Mouse (Mus musculus) neural tube, embryonic 13.5 days (tissue): ENCODE measurements at regions not wholly inside any gene's neighbourhood (a gene's known extent, or its start where the extent isn't known, plus 50 kb on each side); places are given as distances from the start of the nearest gene placed in this dataset.

Experiments used
- ATAC-seq: fragments of 200-750 bp; cut with Nextera tagmentation; 2 replicates; pipeline ENCODE4 v1.8.0; 2017; ENCODE audit warnings: low read depth, mild to moderate bottlenecking, moderate TSS enrichment, moderate library complexity
- H3K27ac ChIP-seq: fragments of 300-500 bp; sonication (generic); replicated peaks from 2 replicates; pipeline ENCODE4 v1.5.1; 2015; ENCODE audit warnings: moderate library complexity, mild to moderate bottlenecking, inconsistent platforms
- H3K27me3 ChIP-seq: fragments of 300-500 bp; sonication (generic); 2 replicates; pipeline ENCODE4 v1.6.1; 2015; ENCODE audit warnings: mild to moderate bottlenecking, inconsistent platforms
- H3K36me3 ChIP-seq: fragments of 300-500 bp; sonication (generic); 2 replicates; pipeline ENCODE4 v1.6.1; 2015; ENCODE audit warnings: mild to moderate bottlenecking, inconsistent platforms
- H3K4me1 ChIP-seq: fragments of 300-500 bp; sonication (generic); replicated peaks from 2 replicates; pipeline ENCODE4 v1.6.1; 2015; ENCODE audit warnings: inconsistent platforms
- H3K4me2 ChIP-seq: fragments of 300-500 bp; sonication (generic); 2 replicates; pipeline ENCODE4 v1.6.1; 2015; ENCODE audit warnings: inconsistent platforms, mild to moderate bottlenecking, moderate library complexity
- H3K4me3 ChIP-seq: fragments of 300-500 bp; sonication (generic); 2 replicates; pipeline ENCODE4 v1.5.1; 2015; ENCODE audit warnings: mild to moderate bottlenecking, inconsistent platforms
- H3K9ac ChIP-seq: fragments of 300-500 bp; sonication (generic); 2 replicates; pipeline ENCODE4 v1.6.1; 2015; ENCODE audit warnings: moderate library complexity, mild to moderate bottlenecking, inconsistent platforms
- H3K9me3 ChIP-seq: fragments of 300-500 bp; sonication (generic); 2 replicates; pipeline ENCODE4 v1.6.1; 2016; ENCODE audit warnings: inconsistent platforms
- WGBS: fragments of 180-500 bp; shearing (Covaris S2); methylation state at CpG from one replicate; pipeline ENCODE4 v1.1.7; 2015; 5-methylcytosine and 5-hydroxymethylcytosine counted together

- H3K4me1 ChIP-seq = 0 out of 2 replicates have a peak, but pooled peaks cover 3% of the 10 kb centered on the region
- WGBS = 51% methylated on average over 4 of the region's 4 CpGs
- no peak overlapping the region for H3K9ac ChIP-seq
- ATAC-seq = no peak
- peaks cover 10% of the 10 kb centered on the region; the same call in 1 of the 2 replicates for H3K27me3 ChIP-seq
- no peak overlapping the region for H3K4me3 ChIP-seq
- H3K36me3 ChIP-seq = no peaks in the 10 kb centered on the region
- H3K4me2 ChIP-seq = no peak overlapping the region
- H3K27ac ChIP-seq = no peak overlapping the region
- H3K9me3 ChIP-seq = no peaks in the 10 kb centered on the region
Measured at GRCm38 (mm10) chr8:89609074-89609473, 565.1 kb upstream of the Sall1 start.

- no peak overlapping the region for H3K4me3 ChIP-seq
- no peak overlapping the region for H3K27ac ChIP-seq
- 0 out of 2 replicates have a peak, but pooled peaks cover 3% of the 10 kb centered on the region for H3K4me1 ChIP-seq
- peaks cover 7% of the 10 kb centered on the region; the same call in 1 of the 2 replicates for H3K27me3 ChIP-seq
- H3K36me3 ChIP-seq = no peaks in the 10 kb centered on the region
- 90% methylated on average over 4 of the region's 4 CpGs for WGBS
- H3K9ac ChIP-seq = no peak overlapping the region
- H3K9me3 ChIP-seq = no peaks in the 10 kb centered on the region
- no peak for ATAC-seq
- H3K4me2 ChIP-seq = no peak overlapping the region
Measured at GRCm38 (mm10) chr8:89605905-89606468, 562.0 kb upstream of the Sall1 start.

DNA sequence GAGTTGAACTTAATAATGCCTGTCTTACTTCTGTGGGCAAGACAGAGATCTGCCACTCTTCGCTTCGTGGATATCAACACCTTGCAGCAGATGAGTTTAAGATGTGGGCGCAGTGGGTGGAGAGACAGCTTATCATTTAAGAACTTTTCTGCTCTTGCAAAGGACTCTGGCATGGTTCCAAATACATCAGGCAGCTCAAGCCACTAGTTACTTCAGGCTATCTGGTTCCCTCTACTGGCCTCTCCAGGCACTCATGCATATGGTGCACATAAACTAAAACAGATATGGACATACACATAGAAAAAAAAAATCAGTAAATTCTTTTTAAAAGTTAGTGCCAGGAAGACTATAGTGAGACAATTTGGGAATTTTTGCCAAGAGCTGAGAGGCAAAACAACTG, 560.5 kb upstream of the Sall1 start:
- no peak overlapping the region for H3K4me3 ChIP-seq
- H3K36me3 ChIP-seq = no peaks in the 10 kb centered on the region
- WGBS = 94% methylated on average over 3 of the region's 3 CpGs
- H3K4me2 ChIP-seq = no peak overlapping the region
- H3K27ac ChIP-seq = no peak overlapping the region
- H3K9ac ChIP-seq = no peak overlapping the region
- H3K27me3 ChIP-seq = 0 out of 2 replicates have a peak, but pooled peaks cover 5% of the 10 kb centered on the region
- ATAC-seq = no peak
- H3K9me3 ChIP-seq = no peaks in the 10 kb centered on the region
- H3K4me1 ChIP-seq = 0 out of 2 replicates have a peak, but pooled peaks cover 3% of the 10 kb centered on the region

DNA sequence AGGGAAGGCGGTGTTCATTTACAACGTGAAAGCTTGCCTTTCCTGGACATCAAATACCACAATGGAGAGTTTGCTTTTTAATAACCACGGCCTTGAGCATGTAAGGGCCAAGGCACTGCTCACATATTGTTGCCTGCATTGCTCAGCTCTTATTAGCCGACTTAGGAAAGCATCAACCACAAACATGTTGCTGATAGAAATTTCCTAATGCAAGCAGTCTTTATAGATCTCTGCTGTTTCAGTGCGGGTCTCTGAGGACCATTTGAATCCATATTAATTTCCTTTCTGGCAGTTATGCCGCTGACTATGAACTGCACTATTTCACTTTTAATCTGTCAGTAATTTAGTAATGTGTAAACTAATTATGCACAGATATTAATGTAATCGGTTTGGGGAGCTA, 552.4 kb upstream of the Sall1 start:
- peak; percentile 53 for ATAC-seq
- WGBS = 60% methylated on average over 7 of the region's 7 CpGs

GRCm38 (mm10) chr8:89583091-89583490, 539.1 kb upstream of the Sall1 start:
- no peak overlapping the region for H3K9ac ChIP-seq
- ATAC-seq = no peak
- no peak overlapping the region for H3K27ac ChIP-seq
- H3K36me3 ChIP-seq = no peaks in the 10 kb centered on the region
- H3K4me3 ChIP-seq = no peak overlapping the region
- no peaks in the 10 kb centered on the region for H3K9me3 ChIP-seq
- H3K27me3 ChIP-seq = no peaks in the 10 kb centered on the region
- H3K4me2 ChIP-seq = no peak overlapping the region
- no peaks in the 10 kb centered on the region for H3K4me1 ChIP-seq

More for the DNA sequence above, 552.4 kb upstream of the Sall1 start:
- no peak overlapping the region for H3K4me2 ChIP-seq
- no peak overlapping the region for H3K9ac ChIP-seq
- peaks cover 21% of the 10 kb centered on the region; the same call in 1 of the 2 replicates for H3K27me3 ChIP-seq
- H3K27ac ChIP-seq = no peak overlapping the region
- H3K4me3 ChIP-seq = no peak overlapping the region
- no peaks in the 10 kb centered on the region for H3K36me3 ChIP-seq
- no peaks in the 10 kb centered on the region for H3K9me3 ChIP-seq
- peaks cover 7% of the 10 kb centered on the region; the same call in 1 of the 2 replicates for H3K4me1 ChIP-seq

- no peak for ATAC-seq
- H3K9ac ChIP-seq = no peak overlapping the region
- no peaks in the 10 kb centered on the region for H3K36me3 ChIP-seq
- H3K27ac ChIP-seq = no peak overlapping the region
- no peaks in the 10 kb centered on the region; the same call in 1 of the 2 replicates for H3K27me3 ChIP-seq
- H3K9me3 ChIP-seq = no peaks in the 10 kb centered on the region
- H3K4me3 ChIP-seq = no peak overlapping the region
- H3K4me2 ChIP-seq = no peak overlapping the region
- H3K4me1 ChIP-seq = no peaks in the 10 kb centered on the region
Measured at GRCm38 (mm10) chr8:89582566-89582965, 538.6 kb upstream of the Sall1 start.

- H3K27ac ChIP-seq = peak overlapping the region; percentile 52
Measured at GRCm38 (mm10) chr8:89571816-89572215, 527.9 kb upstream of the Sall1 start.

GRCm38 (mm10) chr8:89570639-89571325, 526.8 kb upstream of the Sall1 start:
- Histone ChIP-seq H3K27ac (0 out of 2 replicates have a peak overlapping the region, but pooled peaks have one; percentile 15), H3K9ac (no peak overlapping the region), H3K36me3 (no peaks in the 10 kb centered on the region), H3K4me2 (no peak overlapping the region), H3K9me3 (no peaks in the 10 kb centered on the region), H3K27me3 (peaks cover 53% of the 10 kb centered on the region), H3K4me1 (peaks cover 37% of the 10 kb centered on the region), H3K4me3 (no peak overlapping the region)
- no peak for ATAC-seq
- WGBS = 6% methylated on average over 10 of the region's 10 CpGs

More at GRCm38 (mm10) chr8:89571816-89572215, 527.9 kb upstream of the Sall1 start:
- peak; percentile 82 for ATAC-seq
- under 1% methylated on average over 13 of the region's 13 CpGs for WGBS
- peaks cover 37% of the 10 kb centered on the region for H3K4me1 ChIP-seq
- no peaks in the 10 kb centered on the region for H3K9me3 ChIP-seq
- no peaks in the 10 kb centered on the region for H3K36me3 ChIP-seq
- H3K4me2 ChIP-seq = peak overlapping the region; percentile 31
- peaks cover 49% of the 10 kb centered on the region for H3K27me3 ChIP-seq
- no peak overlapping the region for H3K9ac ChIP-seq
- H3K4me3 ChIP-seq = no peak overlapping the region

DNA sequence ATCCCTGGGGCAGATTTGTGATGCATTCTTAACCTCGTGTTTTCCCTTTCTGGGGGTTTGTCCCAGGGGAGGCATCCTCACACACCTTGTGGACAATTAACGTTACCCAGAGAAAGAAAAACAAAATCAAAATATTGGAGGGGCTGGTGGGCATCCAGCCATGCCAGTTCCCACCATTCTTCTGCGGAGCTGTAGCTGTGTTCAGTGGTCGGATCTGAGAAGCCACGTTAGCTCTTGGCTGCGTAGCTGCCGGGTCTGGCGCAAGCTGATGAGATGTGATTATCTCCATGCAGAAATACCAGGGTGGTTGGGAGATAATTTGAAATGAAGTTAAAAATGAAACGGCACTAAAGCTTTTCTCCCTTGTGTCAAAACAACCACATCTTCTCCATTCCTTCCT, 525.4 kb upstream of the Sall1 start:
- no peak overlapping the region for H3K9ac ChIP-seq
- H3K4me2 ChIP-seq = peak overlapping the region; percentile 18; the same call in 1 of the 2 replicates
- ATAC-seq = no peak

GRCm38 (mm10) chr8:89568641-89569040, 524.7 kb upstream of the Sall1 start:
- Histone ChIP-seq H3K27me3 (peaks cover 52% of the 10 kb centered on the region), H3K4me2 (no peak overlapping the region), H3K27ac (no peak overlapping the region), H3K4me3 (no peak overlapping the region), H3K9me3 (no peaks in the 10 kb centered on the region), H3K9ac (no peak overlapping the region), H3K36me3 (no peaks in the 10 kb centered on the region), H3K4me1 (peaks cover 41% of the 10 kb centered on the region)
- 25% methylated on average over 7 of the region's 7 CpGs for WGBS
- no peak for ATAC-seq

More for the DNA sequence above, 525.4 kb upstream of the Sall1 start:
- peaks cover 37% of the 10 kb centered on the region for H3K4me1 ChIP-seq
- peaks cover 55% of the 10 kb centered on the region for H3K27me3 ChIP-seq
- WGBS = 34% methylated on average over 9 of the region's 9 CpGs
- no peaks in the 10 kb centered on the region for H3K36me3 ChIP-seq
- no peak overlapping the region for H3K4me3 ChIP-seq
- H3K27ac ChIP-seq = no peak overlapping the region
- no peaks in the 10 kb centered on the region for H3K9me3 ChIP-seq

DNA sequence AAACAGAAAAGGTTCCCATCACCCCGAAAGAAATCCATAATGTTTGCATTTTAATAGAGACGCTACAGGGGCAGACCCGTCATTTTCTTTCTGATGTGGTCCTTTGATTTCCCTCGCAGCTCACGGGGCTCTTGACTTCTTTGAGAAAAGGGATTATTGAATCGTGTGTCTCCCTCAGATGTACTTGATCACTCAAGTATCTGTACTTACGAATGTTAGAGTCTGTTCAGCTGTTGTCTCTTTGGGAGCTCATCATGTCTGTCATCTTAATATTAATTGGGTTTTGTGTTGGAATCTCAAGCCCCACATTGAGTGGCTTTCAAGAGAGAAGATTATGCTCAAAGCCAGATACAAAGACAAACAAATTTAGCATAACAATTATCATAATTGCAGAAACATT, 523.0 kb upstream of the Sall1 start:
- no peaks in the 10 kb centered on the region for H3K9me3 ChIP-seq
- no peak overlapping the region for H3K27ac ChIP-seq
- no peaks in the 10 kb centered on the region for H3K36me3 ChIP-seq
- no peak for ATAC-seq
- no peak overlapping the region for H3K9ac ChIP-seq
- no peak overlapping the region for H3K4me2 ChIP-seq
- WGBS = 57% methylated on average over 7 of the region's 7 CpGs
- H3K27me3 ChIP-seq = peaks cover 36% of the 10 kb centered on the region
- peaks cover 47% of the 10 kb centered on the region for H3K4me1 ChIP-seq
- no peak overlapping the region for H3K4me3 ChIP-seq

- H3K4me3 ChIP-seq = no peak overlapping the region
- H3K4me1 ChIP-seq = peaks cover 50% of the 10 kb centered on the region
- WGBS = 16% methylated on average over 4 of the region's 4 CpGs
- H3K9ac ChIP-seq = no peak overlapping the region
- no peak for ATAC-seq
- no peaks in the 10 kb centered on the region for H3K36me3 ChIP-seq
- peaks cover 36% of the 10 kb centered on the region for H3K27me3 ChIP-seq
- no peak overlapping the region for H3K4me2 ChIP-seq
- no peaks in the 10 kb centered on the region for H3K9me3 ChIP-seq
- no peak overlapping the region for H3K27ac ChIP-seq
Measured at GRCm38 (mm10) chr8:89566461-89566860, 522.5 kb upstream of the Sall1 start.
